Mouse (Mus musculus): ENCODE results near the gene Samd13. TPM values are rescaled to one million over a fixed set of nuclear protein-coding genes. Genes with fewer than 3 reads are reported as not detected.

The Samd13 gene
- 0.32 and 0.46 TPM in 2 replicates for polyA plus RNA-seq (2016; fragmentation: Nextera tagmentation; extraction: Ambion mirVana)

DNA sequence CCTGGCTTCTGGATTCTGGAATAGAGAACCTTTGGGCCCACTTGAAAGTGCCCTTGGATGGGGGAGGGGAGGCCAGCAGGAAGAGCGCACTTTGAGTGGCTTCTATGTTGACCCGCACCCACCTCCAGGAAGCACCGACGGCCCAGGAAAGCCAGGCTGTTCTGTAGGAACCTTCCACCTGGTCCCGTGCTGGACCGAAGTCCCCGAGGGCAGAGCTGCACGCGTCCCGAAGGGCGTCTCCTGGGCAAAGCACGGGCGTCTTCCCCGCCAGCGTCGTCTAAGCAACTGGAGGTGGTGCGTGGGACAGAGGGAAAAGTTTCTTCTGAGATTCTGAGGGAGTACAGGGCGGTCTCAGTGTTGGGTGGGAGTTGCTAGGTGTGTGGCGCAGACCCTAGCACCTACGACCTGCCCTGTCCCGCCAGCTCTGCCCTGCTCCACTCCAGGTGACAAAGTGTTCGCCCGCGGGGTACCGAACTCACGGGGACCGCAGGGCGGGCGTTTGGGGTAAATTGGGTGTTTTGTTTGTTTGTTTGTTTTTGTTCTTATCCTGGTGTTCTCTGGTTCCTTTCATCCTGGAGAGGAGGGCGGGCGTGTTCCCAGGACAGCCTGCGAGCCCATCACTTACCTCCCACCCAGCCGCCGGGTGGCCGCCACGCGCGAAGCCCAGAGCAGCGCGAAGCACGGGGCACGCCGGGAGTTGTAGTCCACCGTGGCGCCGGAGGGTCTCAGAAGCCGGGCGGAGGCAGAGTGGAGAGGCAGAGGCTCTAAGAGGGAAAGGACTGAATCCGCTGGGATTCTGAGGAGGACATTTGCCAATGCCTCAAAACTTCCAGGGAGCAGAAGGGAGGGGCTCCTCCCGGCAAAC lies at the start of gene Samd13:
Samd13 (minus strand) TSS at position 782 of the 865 bp plus-strand sequence.
- H3K27me3 ChIP-seq (replicated peaks): peaks cover 35% of the 10 kb centered on the region
- H3K4me2 ChIP-seq: peak within 1 kb of the TSS; percentile 76
- H3K9me3 ChIP-seq (replicated peaks): no peaks in the 10 kb centered on the region
- peaks cover 26% of the 10 kb centered on the region for H3K4me1 ChIP-seq
- H3K27ac ChIP-seq: no peak within 1 kb of the TSS
- H3K9ac ChIP-seq: peak within 1 kb of the TSS; percentile 57
- 4% methylated on average over 50 of the region's 50 CpGs for WGBS (ENCODE audit: insufficient replicate concordance)
- ATAC-seq: peak; percentile 65
- H3K4me3 ChIP-seq: peak within 1 kb of the TSS; percentile 55
- no peaks in the 10 kb centered on the region for H3K36me3 ChIP-seq

DNA sequence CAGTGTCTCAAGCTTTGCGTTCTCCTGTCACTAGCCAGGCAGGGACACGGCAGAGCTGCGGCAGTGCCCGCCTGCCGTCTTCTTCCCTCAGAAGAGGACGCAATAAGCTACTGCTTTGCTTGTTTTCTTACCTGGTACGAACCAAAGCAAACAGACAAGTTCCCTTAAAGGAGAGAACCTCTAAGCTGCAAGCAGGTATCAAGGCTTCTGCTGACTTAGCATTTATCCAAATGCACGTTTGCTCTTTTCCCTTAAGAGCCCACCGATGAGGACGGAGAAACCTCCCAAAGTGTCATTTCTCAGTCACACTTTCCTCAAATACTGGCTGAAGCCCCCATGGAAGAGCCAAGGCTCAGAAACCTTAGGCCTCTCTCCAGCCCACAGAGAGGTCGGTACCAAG lies 46.1 kb upstream of the Samd13 start:
- H3K9me3 ChIP-seq (replicated peaks): no peaks in the 10 kb centered on the region
- no peak for ATAC-seq
- WGBS (ENCODE audit: insufficient replicate concordance): 80% methylated on average over 11 of the region's 11 CpGs
- H3K4me2 ChIP-seq: no peak overlapping the region
- no peaks in the 10 kb centered on the region for H3K27me3 ChIP-seq (replicated peaks)
- H3K4me1 ChIP-seq: peaks cover 23% of the 10 kb centered on the region
- peaks cover 36% of the 10 kb centered on the region for H3K36me3 ChIP-seq
- no peak overlapping the region for H3K4me3 ChIP-seq
- no peak overlapping the region for H3K9ac ChIP-seq
- no peak overlapping the region for H3K27ac ChIP-seq

DNA sequence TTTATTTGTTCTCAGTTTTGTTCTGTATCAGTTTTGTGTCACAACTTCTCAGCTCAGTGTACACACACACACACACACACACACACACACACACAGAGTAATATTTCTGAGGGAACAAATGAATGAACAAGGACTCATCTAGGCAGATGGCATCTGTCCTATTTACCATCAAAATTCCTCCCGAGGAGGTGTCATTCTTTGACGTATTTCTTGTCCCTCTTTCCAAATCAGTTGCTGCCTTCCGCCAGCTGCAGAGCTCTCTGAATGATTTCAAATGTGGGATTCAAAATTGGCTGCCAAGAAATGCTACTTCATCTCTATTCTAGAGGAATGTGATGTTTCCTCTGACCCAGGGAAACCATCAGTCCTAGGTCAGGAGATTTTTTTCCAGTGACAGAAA lies 37.6 kb upstream of the Samd13 start:
- Histone ChIP-seq H3K36me3 (peaks cover 21% of the 10 kb centered on the region; the same call in 1 of the 2 replicates), H3K4me2 (no peak overlapping the region), H3K4me1 (no peaks in the 10 kb centered on the region), H3K27ac (no peak overlapping the region), H3K9me3 (replicated peaks) (no peaks in the 10 kb centered on the region), H3K4me3 (no peak overlapping the region), H3K9ac (no peak overlapping the region), H3K27me3 (replicated peaks) (no peaks in the 10 kb centered on the region)
- ATAC-seq: no peak
- 57% methylated on average over 3 of the region's 3 CpGs for WGBS (ENCODE audit: insufficient replicate concordance)

DNA sequence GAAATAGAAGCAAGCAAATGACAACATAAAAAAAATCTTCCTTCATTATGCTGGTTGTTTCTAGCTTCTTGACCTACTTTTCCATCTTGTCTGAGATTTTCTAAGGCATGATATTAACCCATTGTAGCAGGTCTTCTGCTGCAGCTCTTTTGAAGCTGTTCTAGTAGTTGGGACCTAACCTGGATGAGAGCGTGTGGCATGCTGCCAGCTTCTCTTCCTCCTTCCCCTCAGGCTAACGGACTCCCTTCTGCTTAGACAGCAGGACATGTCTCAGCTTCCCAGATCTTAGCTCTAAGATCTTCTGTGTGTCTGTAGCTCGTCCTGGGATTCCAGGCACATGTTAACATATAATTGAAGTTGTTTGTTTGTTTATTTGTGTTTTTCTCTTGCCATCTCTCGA lies 34.3 kb upstream of the Samd13 start:
- ATAC-seq: no peak
- WGBS (ENCODE audit: insufficient replicate concordance): 62% methylated on average over 4 of the region's 4 CpGs
- H3K4me1 ChIP-seq: no peaks in the 10 kb centered on the region
- no peak overlapping the region for H3K9ac ChIP-seq
- H3K27ac ChIP-seq: no peak overlapping the region
- H3K9me3 ChIP-seq (replicated peaks): no peaks in the 10 kb centered on the region
- H3K36me3 ChIP-seq: no peaks in the 10 kb centered on the region
- no peak overlapping the region for H3K4me3 ChIP-seq
- no peaks in the 10 kb centered on the region for H3K27me3 ChIP-seq (replicated peaks)
- H3K4me2 ChIP-seq: no peak overlapping the region

DNA sequence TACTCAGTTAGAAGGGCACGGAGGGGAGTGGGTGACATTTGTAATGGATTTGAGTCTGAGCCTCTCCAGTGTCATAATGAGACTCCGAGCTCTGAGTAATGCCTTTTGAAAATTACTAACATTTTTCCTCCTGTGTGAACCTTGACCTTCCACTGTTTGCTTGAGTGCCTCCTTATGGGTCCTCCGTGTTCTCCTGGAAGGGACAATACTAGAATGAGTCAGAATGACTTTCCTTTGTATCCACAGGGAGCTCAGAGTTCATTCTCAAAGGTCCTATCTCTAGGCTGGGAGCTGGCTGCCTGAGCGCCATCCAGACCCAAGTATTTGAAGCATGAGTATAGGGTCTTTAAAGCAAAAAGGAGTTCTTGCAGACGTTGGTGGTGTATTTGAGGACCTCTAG lies 32.9 kb upstream of the Samd13 start:
- Histone ChIP-seq H3K4me2 (no peak overlapping the region), H3K9ac (no peak overlapping the region), H3K4me3 (no peak overlapping the region), H3K36me3 (no peaks in the 10 kb centered on the region), H3K4me1 (no peaks in the 10 kb centered on the region), H3K27me3 (replicated peaks) (no peaks in the 10 kb centered on the region), H3K9me3 (replicated peaks) (no peaks in the 10 kb centered on the region), H3K27ac (no peak overlapping the region)
- no peak for ATAC-seq
- WGBS (ENCODE audit: insufficient replicate concordance): 68% methylated on average over 5 of the region's 5 CpGs

DNA sequence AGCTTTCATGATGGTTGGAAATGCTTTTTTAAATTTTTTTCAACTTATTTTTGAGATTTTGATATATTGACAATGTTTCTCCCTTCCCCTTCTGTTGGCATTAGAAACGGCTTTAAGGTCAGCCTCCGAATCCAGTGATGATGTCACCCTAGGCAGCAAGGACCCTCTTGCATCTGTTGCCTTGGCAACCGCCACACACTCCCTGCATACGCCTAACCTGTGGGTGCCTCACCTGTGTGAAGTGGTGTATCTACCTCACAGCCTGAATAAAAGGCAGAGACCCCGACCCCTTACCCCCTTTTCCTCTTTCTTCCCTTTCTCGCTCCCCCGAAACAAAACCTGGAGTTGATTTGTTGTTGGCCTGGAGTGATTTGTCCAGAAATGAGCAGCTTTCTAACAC lies 26.9 kb upstream of the Samd13 start:
- Histone ChIP-seq H3K27ac (no peak overlapping the region), H3K9me3 (replicated peaks) (no peaks in the 10 kb centered on the region), H3K4me3 (no peak overlapping the region), H3K4me2 (no peak overlapping the region), H3K36me3 (no peaks in the 10 kb centered on the region), H3K4me1 (no peaks in the 10 kb centered on the region), H3K27me3 (replicated peaks) (no peaks in the 10 kb centered on the region), H3K9ac (no peak overlapping the region)
- ATAC-seq: no peak
- 64% methylated on average over 7 of the region's 7 CpGs for whole genome bisulfite sequencing (ENCODE audit: insufficient replicate concordance)

DNA sequence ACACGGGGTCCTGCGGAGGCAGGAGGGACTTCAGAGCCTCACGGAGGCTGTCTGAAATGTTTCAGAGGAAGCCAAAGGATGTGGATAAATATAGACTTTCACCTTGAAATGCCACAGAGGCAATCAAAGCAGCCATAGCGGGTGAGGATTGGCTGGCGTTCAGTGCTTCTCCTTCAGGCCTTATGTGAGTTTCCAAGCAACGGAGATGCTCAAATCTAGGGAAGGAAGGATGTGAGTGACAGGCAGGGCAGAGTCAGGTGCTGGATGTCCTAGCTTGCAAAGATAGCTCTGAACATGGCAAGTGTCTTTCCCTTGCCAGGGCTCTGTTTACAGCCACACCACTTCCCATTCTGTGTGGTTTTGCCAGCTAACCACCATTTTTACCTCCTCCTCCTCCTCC lies 26.2 kb upstream of the Samd13 start:
- Histone ChIP-seq H3K9me3 (replicated peaks) (no peaks in the 10 kb centered on the region), H3K27ac (no peak overlapping the region), H3K4me3 (no peak overlapping the region), H3K36me3 (no peaks in the 10 kb centered on the region), H3K9ac (no peak overlapping the region), H3K27me3 (replicated peaks) (no peaks in the 10 kb centered on the region), H3K4me2 (no peak overlapping the region), H3K4me1 (no peaks in the 10 kb centered on the region)
- ATAC-seq: no peak
- 49% methylated on average over 6 of the region's 6 CpGs for WGBS (ENCODE audit: insufficient replicate concordance)

DNA sequence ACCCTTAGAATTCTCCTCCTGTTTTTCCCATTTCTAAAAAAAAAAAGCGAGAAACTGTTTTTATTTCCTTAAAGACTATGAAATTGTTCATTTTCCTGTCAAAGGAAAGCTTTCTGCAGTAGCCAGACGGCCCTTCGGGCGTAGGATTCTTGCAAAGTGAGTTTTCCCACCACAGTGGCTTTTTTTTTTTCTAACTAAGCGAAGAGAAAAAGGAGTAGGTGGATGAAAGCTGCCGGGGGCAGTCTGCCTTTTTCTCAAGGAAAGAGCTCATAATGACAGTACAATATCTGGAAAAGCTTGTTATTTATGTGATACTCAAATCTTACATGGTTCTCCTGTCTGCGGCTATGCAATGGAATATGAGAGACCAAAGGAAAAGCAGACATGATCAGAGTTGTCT lies 25.7 kb upstream of the Samd13 start:
- Histone ChIP-seq H3K4me2 (no peak overlapping the region), H3K27ac (no peak overlapping the region), H3K9ac (no peak overlapping the region), H3K27me3 (replicated peaks) (no peaks in the 10 kb centered on the region), H3K9me3 (replicated peaks) (no peaks in the 10 kb centered on the region), H3K4me3 (no peak overlapping the region), H3K4me1 (no peaks in the 10 kb centered on the region), H3K36me3 (no peaks in the 10 kb centered on the region)
- no peak for ATAC-seq
- WGBS (ENCODE audit: insufficient replicate concordance): 72% methylated on average over 7 of the region's 7 CpGs

DNA sequence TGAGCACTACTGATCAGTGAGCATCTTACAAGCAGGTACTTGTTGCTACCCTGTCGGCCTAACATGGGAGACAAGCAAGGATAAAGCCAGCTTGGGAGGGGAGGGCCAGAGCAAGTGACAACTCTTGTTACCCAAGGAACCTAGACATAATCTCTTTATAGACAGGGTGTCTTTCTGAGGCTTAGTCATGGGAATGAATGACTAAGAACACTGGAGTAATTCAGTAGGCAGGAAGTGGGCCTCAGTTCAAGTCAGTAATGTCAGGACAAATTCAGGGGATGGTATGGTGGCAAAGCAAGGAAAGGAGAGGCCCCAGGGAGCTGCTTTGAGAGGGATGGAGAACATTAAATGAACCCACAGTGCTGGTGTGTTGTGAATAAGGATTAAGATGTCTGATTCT lies 23.7 kb upstream of the Samd13 start:
- Histone ChIP-seq H3K4me1 (no peaks in the 10 kb centered on the region), H3K27ac (no peak overlapping the region), H3K4me2 (no peak overlapping the region), H3K27me3 (replicated peaks) (no peaks in the 10 kb centered on the region), H3K9ac (no peak overlapping the region), H3K4me3 (no peak overlapping the region), H3K36me3 (no peaks in the 10 kb centered on the region), H3K9me3 (replicated peaks) (no peaks in the 10 kb centered on the region)
- WGBS (ENCODE audit: insufficient replicate concordance): 48% methylated on average over 1 of the region's 1 CpGs
- no peak for ATAC-seq

DNA sequence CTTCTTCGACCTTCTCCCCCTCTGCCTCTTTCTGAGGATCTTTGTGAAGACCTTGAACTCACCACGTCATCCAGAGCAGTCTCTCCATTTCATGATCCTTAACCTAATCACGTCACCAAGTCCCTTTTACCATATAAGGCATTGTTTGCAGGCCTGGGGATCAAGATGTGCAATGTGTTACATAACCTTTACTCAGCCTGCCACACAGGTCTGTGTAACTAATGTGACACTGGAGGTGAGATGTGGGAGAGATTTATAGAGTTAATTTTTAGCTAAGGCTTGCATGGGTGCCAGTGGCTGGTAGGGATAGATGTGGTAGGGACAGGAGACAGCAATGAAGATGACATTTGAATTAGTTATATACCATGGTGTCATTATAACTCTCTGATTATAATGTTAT lies 23.0 kb upstream of the Samd13 start:
- WGBS (ENCODE audit: insufficient replicate concordance): 60% methylated on average over 3 of the region's 3 CpGs
- no peaks in the 10 kb centered on the region for H3K27me3 ChIP-seq (replicated peaks)
- no peak overlapping the region for H3K4me2 ChIP-seq
- H3K9ac ChIP-seq: no peak overlapping the region
- H3K27ac ChIP-seq: no peak overlapping the region
- no peaks in the 10 kb centered on the region for H3K9me3 ChIP-seq (replicated peaks)
- peak; percentile 61; the same call in 1 of the 2 replicates for ATAC-seq
- H3K4me3 ChIP-seq: no peak overlapping the region
- H3K4me1 ChIP-seq: no peaks in the 10 kb centered on the region
- no peaks in the 10 kb centered on the region for H3K36me3 ChIP-seq

DNA sequence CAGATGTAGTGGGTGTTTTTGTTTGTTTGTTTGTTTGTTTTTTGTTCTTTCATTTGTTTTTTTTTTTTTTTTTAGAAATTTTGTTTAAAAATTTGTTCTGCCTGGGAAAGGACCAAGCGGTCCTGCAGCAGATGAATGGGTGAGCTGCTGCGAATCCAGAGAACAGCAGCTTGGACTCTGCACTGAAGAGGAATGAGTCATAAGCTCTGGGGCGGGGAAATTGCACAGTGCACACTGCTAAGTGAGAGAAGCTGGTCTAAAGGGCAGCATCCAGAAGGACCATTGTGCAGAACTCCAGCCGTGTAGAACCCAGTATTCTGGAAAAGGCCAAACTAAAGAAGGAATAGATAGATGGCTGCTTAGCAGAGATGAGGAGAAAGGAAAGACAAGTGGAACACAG lies 18.7 kb upstream of the Samd13 start:
- 71% methylated on average over 4 of the region's 4 CpGs for WGBS (ENCODE audit: insufficient replicate concordance)
- ATAC-seq: no peak

DNA sequence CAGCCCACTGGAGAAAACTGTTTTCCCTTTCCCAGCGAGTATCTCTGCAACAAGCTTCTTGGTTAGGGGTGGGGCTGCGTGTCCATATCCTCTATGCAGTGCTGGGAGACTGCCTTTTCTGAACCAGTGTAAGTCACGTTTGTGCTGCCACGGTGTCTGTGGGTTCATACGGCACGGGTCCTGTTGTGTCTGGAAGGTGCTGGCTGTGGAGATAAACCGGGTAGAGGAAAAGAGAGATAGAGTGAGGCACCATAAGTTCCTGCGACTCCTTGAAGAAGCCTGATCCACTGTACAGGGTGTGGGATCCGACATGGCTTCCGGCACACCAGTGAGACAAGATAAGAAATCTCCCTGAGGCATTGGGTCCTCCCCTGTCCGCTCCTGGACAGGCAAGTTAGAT lies 14.7 kb upstream of the Samd13 start:
- Histone ChIP-seq H3K4me3 (peak overlapping the region; percentile 36), H3K9ac (peak overlapping the region; percentile 50), H3K27me3 (replicated peaks) (no peaks in the 10 kb centered on the region), H3K4me1 (peaks cover 24% of the 10 kb centered on the region), H3K36me3 (no peaks in the 10 kb centered on the region), H3K4me2 (peak overlapping the region; percentile 62), H3K27ac (peak overlapping the region; percentile 57), H3K9me3 (replicated peaks) (no peaks in the 10 kb centered on the region)
- WGBS (ENCODE audit: insufficient replicate concordance): 13% methylated on average over 11 of the region's 11 CpGs
- peak; percentile 95 for ATAC-seq

More for the DNA sequence above, 18.7 kb upstream of the Samd13 start:
- Histone ChIP-seq H3K4me1 (peaks cover 16% of the 10 kb centered on the region), H3K27me3 (replicated peaks) (no peaks in the 10 kb centered on the region), H3K36me3 (no peaks in the 10 kb centered on the region), H3K4me2 (no peak overlapping the region), H3K9me3 (replicated peaks) (no peaks in the 10 kb centered on the region), H3K27ac (no peak overlapping the region), H3K9ac (no peak overlapping the region), H3K4me3 (no peak overlapping the region)
